Mouse (Mus musculus) myocyte (in vitro differentiated cells): Measurements from ENCODE around the gene Mcrip1. TPM values are rescaled to one million over a fixed set of nuclear protein-coding genes. Genes with fewer than 3 reads are reported as not detected.
"Not testable (repeated sequence)": the region's sequence is repeated elsewhere in the genome, so short reads cannot be mapped to it uniquely, and the experiment has no call there.

Source experiments
- H3K27me3 ChIP-seq: one replicate; pipeline ENCODE4 v1.6.1; 2011; ENCODE audit not compliant: control insufficient read depth, insufficient read depth, insufficient read length
- H3K36me3 ChIP-seq: one replicate; pipeline ENCODE4 v1.6.1; 2011; ENCODE audit not compliant: control insufficient read depth, insufficient read depth
- H3K4me2 ChIP-seq: one replicate; pipeline ENCODE4 v1.6.1; 2011; ENCODE audit warnings: low read depth, control low read depth
- H3K4me3 ChIP-seq: one replicate; pipeline ENCODE4 v1.5.1; 2011; ENCODE audit warnings: mild to moderate bottlenecking, control low read depth, moderate library complexity
- H3K79me2 ChIP-seq: one replicate; pipeline ENCODE4 v1.6.1; 2011; ENCODE audit not compliant: control insufficient read depth, insufficient read depth
- H3ac ChIP-seq: one replicate; pipeline ENCODE4 v1.6.1; 2011; ENCODE audit not compliant: control insufficient read depth, insufficient read length
- CEBPB ChIP-seq: IDR thresholded peaks from 2 replicates; pipeline ENCODE4 v1.6.1; 2011; ENCODE audit warnings: mild to moderate bottlenecking, moderate library complexity; ENCODE audit not compliant: poor library complexity, insufficient read depth, severe bottlenecking
- E2F4 ChIP-seq: IDR thresholded peaks from one replicate; pipeline ENCODE4 v1.6.1; 2011; ENCODE audit warnings: mild to moderate bottlenecking, control low read depth, moderate library complexity; ENCODE audit not compliant: insufficient read depth
- MAX ChIP-seq: IDR thresholded peaks from one replicate; pipeline ENCODE4 v1.6.1; 2011; ENCODE audit warnings: low read depth, mild to moderate bottlenecking, control low read depth
- MYOD1 ChIP-seq, 3 experiments: IDR thresholded peaks; one replicate each; pipeline ENCODE4 v1.6.1; 2011; ENCODE audit warnings: control low read depth in 2 of 3, low read depth in 2 of 3, mild to moderate bottlenecking in 2 of 3, moderate library complexity in 1 of 3; ENCODE audit not compliant: insufficient read length in 2 of 3, control insufficient read depth in 1 of 3
- MYOG ChIP-seq, 3 experiments: IDR thresholded peaks; one replicate each; pipeline ENCODE4 v1.6.1; 2011; ENCODE audit warnings: control low read depth in 2 of 3, low read depth in 2 of 3, mild to moderate bottlenecking in 2 of 3; ENCODE audit not compliant: insufficient read length in 2 of 3, control insufficient read depth in 1 of 3, insufficient read depth in 1 of 3
- POLR2A ChIP-seq: IDR thresholded peaks from one replicate; pipeline ENCODE4 v1.6.1; 2011; ENCODE audit warnings: low read depth, mild to moderate bottlenecking, control low read depth, moderate library complexity; ENCODE audit not compliant: insufficient read length
- POLR2AphosphoS2 ChIP-seq: IDR thresholded peaks from one replicate; pipeline ENCODE4 v1.6.1; 2011; ENCODE audit warnings: low read depth, control low read depth; ENCODE audit not compliant: insufficient read length
- REST ChIP-seq: IDR thresholded peaks from one replicate; pipeline ENCODE4 v1.6.1; 2011; ENCODE audit warnings: mild to moderate bottlenecking, control low read depth, moderate library complexity; ENCODE audit not compliant: insufficient read depth, insufficient read length
- SRF ChIP-seq: IDR thresholded peaks from one replicate; pipeline ENCODE4 v1.6.1; 2011; ENCODE audit warnings: low read depth; ENCODE audit not compliant: control insufficient read depth, insufficient read length
- TCF12 ChIP-seq: IDR thresholded peaks from one replicate; pipeline ENCODE4 v1.6.1; 2011; ENCODE audit warnings: mild to moderate bottlenecking, control low read depth; ENCODE audit not compliant: poor library complexity, insufficient read depth, severe bottlenecking
- TCF3 ChIP-seq: IDR thresholded peaks from one replicate; pipeline ENCODE4 v1.6.1; 2011; ENCODE audit warnings: low read depth, control low read depth; ENCODE audit not compliant: insufficient read length
- USF1 ChIP-seq: IDR thresholded peaks from one replicate; pipeline ENCODE4 v1.6.1; 2011; ENCODE audit warnings: low read depth, mild to moderate bottlenecking, control low read depth, moderate library complexity
- polyA plus RNA-seq: library from polyadenylated mRNA; unstranded; fragments of >200 nt; fragmentation: generic; extraction: Trizol; gene quantifications from one replicate; pipeline ENCODE4 v1.2.1, GENCODE M21; 2012; ENCODE audit warnings: missing spikeins

Mcrip1 gene
- polyA plus RNA-seq, 1 experiment = 237 TPM

DNA sequence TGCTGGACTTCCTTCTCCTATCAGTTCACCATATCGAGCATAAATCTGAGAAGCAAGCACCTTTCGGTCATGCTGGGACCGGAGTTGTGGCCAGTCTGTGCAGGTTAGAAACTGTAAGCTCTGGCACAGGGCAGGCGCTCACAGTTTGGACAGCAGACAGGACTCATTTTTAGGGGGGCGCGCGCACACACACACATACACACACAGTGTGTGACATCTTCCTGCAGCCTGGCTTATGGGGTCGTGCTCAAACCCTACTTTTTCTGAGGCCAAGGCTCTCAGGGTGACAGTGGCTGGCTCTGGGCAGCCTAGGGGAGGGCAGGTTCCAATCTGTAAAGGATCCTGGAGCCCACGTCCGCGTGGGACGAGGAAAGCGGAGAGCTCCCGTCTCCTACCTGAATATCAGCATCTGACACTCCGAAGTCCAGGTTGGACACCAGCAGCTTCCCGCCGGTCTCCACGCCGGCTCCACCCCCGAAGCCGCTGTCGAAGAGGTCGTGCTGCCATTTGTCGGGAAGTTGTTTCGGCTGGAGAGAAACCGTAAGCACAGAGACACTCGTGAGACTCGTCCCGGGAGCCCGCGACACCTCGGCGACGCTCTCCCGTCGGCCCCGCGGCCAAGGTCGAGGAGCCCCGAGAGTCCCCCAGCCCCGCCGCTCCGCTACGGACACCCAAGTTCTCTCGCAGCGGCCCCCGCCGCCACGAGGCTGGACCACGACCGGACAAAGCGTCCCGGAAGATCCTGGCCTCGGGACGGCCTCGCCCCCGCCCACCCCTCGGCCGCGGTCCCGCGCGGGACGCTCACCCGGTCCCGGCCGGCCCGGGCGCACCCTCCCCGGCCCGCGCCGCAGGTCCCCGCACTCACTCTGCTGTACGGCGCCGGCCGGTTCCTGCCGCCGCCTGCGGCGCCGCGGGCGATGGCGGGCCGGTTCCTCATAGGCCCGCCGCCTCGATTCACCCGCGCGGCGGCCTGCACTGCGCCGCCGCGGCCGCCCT, 48.0 kb upstream of the Mcrip1 start:
- peak overlapping the region; percentile 96 for H3K4me2 ChIP-seq
- no peak for TF ChIP-seq SRF
- peak in 1 of 3 experiments; percentile 1 for TF ChIP-seq MYOD1 (IDR thresholded peaks at IDR 0.05; ENCODE audit: control insufficient read depth in 1 of 3, insufficient read length in 2 of 3, low read depth in 2 of 3)
- no peak for TF ChIP-seq TCF12
- no peak for TF ChIP-seq MYOG (IDR thresholded peaks at IDR 0.05; ENCODE audit: control insufficient read depth in 1 of 3, insufficient read depth in 1 of 3, insufficient read length in 2 of 3, low read depth in 2 of 3)
- no peak for TF ChIP-seq TCF3
- no peak for TF ChIP-seq POLR2AphosphoS2
- no peak for TF ChIP-seq USF1
- peak overlapping the region; percentile 83 for H3ac ChIP-seq
- peaks cover 52% of the 10 kb centered on the region for H3K36me3 ChIP-seq
- H3K4me3 ChIP-seq = peak overlapping the region; percentile 57
- H3K79me2 ChIP-seq = peaks cover 71% of the 10 kb centered on the region
- no peaks in the 10 kb centered on the region for H3K27me3 ChIP-seq

DNA sequence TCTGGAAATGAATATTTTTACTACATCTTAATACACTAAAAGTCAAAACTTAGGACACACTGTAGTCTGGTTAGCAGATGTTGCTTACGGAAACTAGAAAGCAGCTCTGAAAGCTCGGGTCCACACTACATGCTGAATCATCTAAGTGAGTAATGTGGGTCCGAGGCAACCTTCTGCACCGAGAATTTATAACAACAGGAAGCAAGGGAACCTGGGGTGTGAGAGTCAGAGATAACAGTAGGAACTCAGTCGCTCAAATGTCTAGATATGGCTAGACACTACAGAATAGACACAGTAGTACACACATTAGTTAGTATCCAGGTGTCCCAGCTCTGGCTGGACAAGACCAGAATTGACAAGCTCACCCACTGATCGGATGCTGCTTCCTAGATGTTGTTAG, 39.0 kb upstream of the Mcrip1 start:
- H3ac ChIP-seq = no peak overlapping the region
- peaks cover 34% of the 10 kb centered on the region for H3K36me3 ChIP-seq
- peaks cover 27% of the 10 kb centered on the region for H3K79me2 ChIP-seq
- no peaks in the 10 kb centered on the region for H3K27me3 ChIP-seq
- no peak overlapping the region for H3K4me2 ChIP-seq
- no peak for TF ChIP-seq MYOD1 (IDR thresholded peaks at IDR 0.05; ENCODE audit: control insufficient read depth in 1 of 3, insufficient read length in 2 of 3, low read depth in 2 of 3)
- no peak for TF ChIP-seq POLR2A
- TF ChIP-seq MYOG (IDR thresholded peaks at IDR 0.05; ENCODE audit: control insufficient read depth in 1 of 3, insufficient read depth in 1 of 3, insufficient read length in 2 of 3, low read depth in 2 of 3) = no peak
- TF ChIP-seq POLR2AphosphoS2 = no peak
- TF ChIP-seq CEBPB = no peak
- TF ChIP-seq USF1 = no peak
- TF ChIP-seq TCF3 = no peak
- TF ChIP-seq TCF12 = no peak
- TF ChIP-seq REST = no peak
- no peak for TF ChIP-seq SRF
- no peak for TF ChIP-seq E2F4
- no peak for TF ChIP-seq MAX
- H3K4me3 ChIP-seq = no peak overlapping the region

DNA sequence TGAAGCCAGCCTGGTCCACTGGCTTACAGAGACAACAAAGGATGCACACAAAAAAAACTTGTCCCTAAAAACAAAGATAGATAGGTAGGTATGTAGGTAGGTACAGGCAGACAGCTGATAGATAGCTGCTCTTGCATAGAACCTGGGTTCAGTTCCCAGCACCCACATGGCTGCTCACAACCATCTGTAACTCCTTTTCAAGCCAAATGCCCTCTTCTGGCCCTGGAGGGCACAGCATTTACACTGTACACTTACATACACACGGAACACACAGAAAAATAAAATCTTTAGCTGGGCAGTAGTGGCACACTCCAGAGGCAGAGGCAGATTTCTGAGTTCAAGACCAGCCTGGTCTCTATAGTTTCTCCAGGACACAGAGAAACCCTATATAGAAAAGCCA, 34.4 kb upstream of the Mcrip1 start:
- Histone ChIP-seq H3ac (no peak overlapping the region), H3K4me2 (no peak overlapping the region), H3K27me3 (no peaks in the 10 kb centered on the region), H3K79me2 (peaks cover 20% of the 10 kb centered on the region), H3K4me3 (no peak overlapping the region), H3K36me3 (peaks cover 21% of the 10 kb centered on the region)
- TF ChIP-seq POLR2A (no peak), MAX (no peak), CEBPB (no peak), MYOD1 (IDR thresholded peaks at IDR 0.05; ENCODE audit: control insufficient read depth in 1 of 3, insufficient read length in 2 of 3, low read depth in 2 of 3) (no peak), MYOG (IDR thresholded peaks at IDR 0.05; ENCODE audit: control insufficient read depth in 1 of 3, insufficient read depth in 1 of 3, insufficient read length in 2 of 3, low read depth in 2 of 3) (no peak), TCF12 (no peak), USF1 (no peak), TCF3 (no peak)

GRCm38 (mm10) chr11:120582982-120583293, 33.4 kb upstream of the Mcrip1 start:
- not testable (repeated sequence) for H3K4me3 ChIP-seq, H3K27me3 ChIP-seq, H3ac ChIP-seq, H3K4me2 ChIP-seq
- Histone ChIP-seq H3K79me2 (peaks cover 25% of the 10 kb centered on the region), H3K36me3 (peaks cover 20% of the 10 kb centered on the region)

DNA sequence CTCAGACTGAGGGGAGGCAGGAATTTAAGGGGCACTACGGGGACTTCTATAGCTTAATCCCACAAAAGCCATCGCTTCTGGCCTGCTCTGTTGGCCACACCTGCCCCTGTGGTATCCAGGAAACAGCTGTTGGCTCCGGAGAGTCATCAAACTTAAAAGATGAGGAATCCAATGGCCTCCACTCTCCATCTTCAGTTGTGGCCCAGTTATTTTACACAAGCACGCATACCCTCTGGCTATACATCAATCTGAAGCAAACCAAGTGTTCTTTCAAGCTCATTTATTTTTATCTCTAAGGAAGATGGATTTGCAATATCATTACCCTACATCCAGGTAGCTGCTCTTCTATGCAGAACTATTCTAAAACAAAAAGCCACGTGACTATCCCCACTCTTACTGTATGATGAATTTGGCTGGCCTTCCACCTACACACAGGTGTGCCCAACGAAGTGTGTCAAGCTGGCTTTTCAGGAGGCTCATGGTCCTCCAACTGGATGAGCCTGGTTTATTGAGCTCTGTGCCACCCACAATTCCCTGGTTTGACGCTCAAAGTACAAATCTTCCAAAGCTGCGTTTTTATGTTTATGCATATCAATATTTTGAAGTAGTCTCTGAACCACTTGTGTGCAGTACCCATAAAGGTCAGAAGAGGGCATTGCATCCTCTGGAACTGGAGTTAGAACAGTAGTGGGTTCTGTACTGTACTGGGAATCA, 32.9 kb upstream of the Mcrip1 start:
- TF ChIP-seq TCF3 = no peak
- no peak for TF ChIP-seq USF1
- no peak for TF ChIP-seq TCF12
- TF ChIP-seq MYOG (IDR thresholded peaks at IDR 0.05; ENCODE audit: control insufficient read depth in 1 of 3, insufficient read depth in 1 of 3, insufficient read length in 2 of 3, low read depth in 2 of 3) = peak in 2 of 3 experiments; percentile 18 to 61
- no peak for TF ChIP-seq SRF
- TF ChIP-seq MAX = no peak
- TF ChIP-seq MYOD1 (IDR thresholded peaks at IDR 0.05; ENCODE audit: control insufficient read depth in 1 of 3, insufficient read length in 2 of 3, low read depth in 2 of 3) = peak in 2 of 3 experiments; percentile 57 to 63
- H3ac ChIP-seq = peak overlapping the region; percentile 90
- no peaks in the 10 kb centered on the region for H3K27me3 ChIP-seq
- H3K36me3 ChIP-seq = peaks cover 22% of the 10 kb centered on the region
- peak overlapping the region; percentile 99 for H3K4me3 ChIP-seq
- peaks cover 25% of the 10 kb centered on the region for H3K79me2 ChIP-seq
- peak overlapping the region; percentile 87 for H3K4me2 ChIP-seq
